Mouse (Mus musculus) myocyte (in vitro differentiated cells): ENCODE results near the gene Lrmda.

Experiments used
- CEBPB ChIP-seq: IDR thresholded peaks from 2 replicates; pipeline ENCODE4 v1.6.1; 2011; ENCODE audit warnings: mild to moderate bottlenecking, moderate library complexity; ENCODE audit not compliant: poor library complexity, insufficient read depth, severe bottlenecking
- E2F4 ChIP-seq: IDR thresholded peaks from one replicate; pipeline ENCODE4 v1.6.1; 2011; ENCODE audit warnings: mild to moderate bottlenecking, control low read depth, moderate library complexity; ENCODE audit not compliant: insufficient read depth
- MAX ChIP-seq: IDR thresholded peaks from one replicate; pipeline ENCODE4 v1.6.1; 2011; ENCODE audit warnings: low read depth, mild to moderate bottlenecking, control low read depth
- MYOD1 ChIP-seq, 3 experiments: IDR thresholded peaks; one replicate each; pipeline ENCODE4 v1.6.1; 2011; ENCODE audit warnings: control low read depth in 2 of 3, low read depth in 2 of 3, mild to moderate bottlenecking in 2 of 3, moderate library complexity in 1 of 3; ENCODE audit not compliant: insufficient read length in 2 of 3, control insufficient read depth in 1 of 3
- POLR2A ChIP-seq: IDR thresholded peaks from one replicate; pipeline ENCODE4 v1.6.1; 2011; ENCODE audit warnings: low read depth, mild to moderate bottlenecking, control low read depth, moderate library complexity; ENCODE audit not compliant: insufficient read length
- POLR2AphosphoS2 ChIP-seq: IDR thresholded peaks from one replicate; pipeline ENCODE4 v1.6.1; 2011; ENCODE audit warnings: low read depth, control low read depth; ENCODE audit not compliant: insufficient read length
- SRF ChIP-seq: IDR thresholded peaks from one replicate; pipeline ENCODE4 v1.6.1; 2011; ENCODE audit warnings: low read depth; ENCODE audit not compliant: control insufficient read depth, insufficient read length
- TCF12 ChIP-seq: IDR thresholded peaks from one replicate; pipeline ENCODE4 v1.6.1; 2011; ENCODE audit warnings: mild to moderate bottlenecking, control low read depth; ENCODE audit not compliant: poor library complexity, insufficient read depth, severe bottlenecking

DNA sequence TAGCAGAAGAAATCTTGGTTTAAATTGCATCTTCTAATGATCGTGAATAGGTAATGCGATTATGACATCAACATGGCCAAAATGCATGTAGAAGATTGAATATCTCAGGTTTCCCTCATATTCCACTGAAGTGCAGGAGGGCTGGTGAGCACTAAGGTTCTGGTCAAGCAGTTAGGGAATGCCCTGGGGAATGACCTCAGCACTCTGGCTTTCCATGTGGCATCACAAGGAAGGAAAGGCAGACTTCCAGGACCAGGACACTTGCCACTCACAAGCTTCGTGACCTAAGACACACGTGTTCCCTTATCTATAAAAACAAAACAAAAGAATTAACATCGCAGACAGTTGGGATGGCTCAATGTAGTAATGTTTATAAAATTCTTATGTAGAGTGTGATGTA, 728.3 kb downstream of the Lrmda start:
- TF ChIP-seq E2F4 (no peak), POLR2A (no peak), MAX (no peak), POLR2AphosphoS2 (no peak), MYOD1 (IDR thresholded peaks at IDR 0.05; ENCODE audit: control insufficient read depth in 1 of 3, insufficient read length in 2 of 3, low read depth in 2 of 3) (no peak), CEBPB (no peak), TCF12 (no peak), SRF (no peak)
